Mouse (Mus musculus): Measurements from ENCODE around the gene Zdbf2. TPM values are rescaled to one million over a fixed set of nuclear protein-coding genes. Genes with fewer than 3 reads are reported as not detected.

Zdbf2 gene
- polyA plus RNA-seq, 1 experiment from 2014 or later, result 25.1 TPM

DNA sequence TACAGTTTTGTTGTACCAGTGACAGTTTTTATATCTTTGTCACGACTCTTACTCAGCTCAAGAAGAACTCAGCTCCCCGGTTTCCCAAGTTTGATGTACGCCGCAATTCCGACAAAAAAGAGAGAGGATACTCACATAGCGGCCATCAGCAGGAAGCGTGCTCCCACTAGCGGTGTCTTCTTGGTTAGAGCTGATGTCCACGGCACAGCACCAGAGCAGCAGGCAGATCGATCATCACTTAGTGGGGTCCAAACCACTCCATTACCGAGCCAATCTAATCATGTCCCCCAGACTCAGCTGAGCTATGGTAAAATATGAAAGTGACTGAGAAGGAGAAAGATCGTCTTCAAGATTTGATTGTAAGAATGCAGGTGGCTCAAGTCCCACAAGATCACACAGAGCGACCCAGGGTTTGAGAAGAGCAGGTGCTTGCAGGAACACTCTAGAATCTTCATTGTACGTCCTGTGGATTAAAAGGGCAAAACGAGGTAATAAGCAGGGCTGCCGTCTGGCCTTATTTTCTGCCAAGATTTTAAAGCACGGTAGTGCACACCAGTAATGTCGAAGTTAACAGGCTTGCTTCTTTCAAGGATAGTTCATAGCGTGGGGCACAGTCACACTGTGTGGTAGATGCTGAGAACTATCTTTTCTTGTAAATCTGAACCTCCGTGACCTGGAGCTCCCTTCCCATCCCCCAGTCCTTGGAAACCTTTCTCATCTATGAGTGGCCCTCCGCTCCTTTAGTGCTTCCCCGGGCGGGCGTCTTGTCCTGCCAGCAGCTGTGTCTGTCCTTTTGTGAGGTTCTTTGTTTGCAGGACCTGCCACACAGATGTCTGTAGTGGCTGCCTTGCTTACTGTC, 20.5 kb upstream of the Zdbf2 start:
- WGBS, result 29% methylated on average over 24 of the region's 24 CpGs
- peak overlapping the region; percentile 30; the same call in 1 of the 2 replicates for H3K4me3 ChIP-seq
- no peaks in the 10 kb centered on the region for H3K36me3 ChIP-seq (replicated peaks)
- peak overlapping the region; percentile 81 for H3K27ac ChIP-seq
- H3K27me3 ChIP-seq (ENCODE audit: poor library complexity, severe bottlenecking), result peaks cover 98% of the 10 kb centered on the region
- H3K9me3 ChIP-seq, result no peaks in the 10 kb centered on the region
- DNase-seq (ENCODE audit: extremely low spot score, low spot score), result no peak
- H3K4me1 ChIP-seq, result peaks cover 87% of the 10 kb centered on the region

DNA sequence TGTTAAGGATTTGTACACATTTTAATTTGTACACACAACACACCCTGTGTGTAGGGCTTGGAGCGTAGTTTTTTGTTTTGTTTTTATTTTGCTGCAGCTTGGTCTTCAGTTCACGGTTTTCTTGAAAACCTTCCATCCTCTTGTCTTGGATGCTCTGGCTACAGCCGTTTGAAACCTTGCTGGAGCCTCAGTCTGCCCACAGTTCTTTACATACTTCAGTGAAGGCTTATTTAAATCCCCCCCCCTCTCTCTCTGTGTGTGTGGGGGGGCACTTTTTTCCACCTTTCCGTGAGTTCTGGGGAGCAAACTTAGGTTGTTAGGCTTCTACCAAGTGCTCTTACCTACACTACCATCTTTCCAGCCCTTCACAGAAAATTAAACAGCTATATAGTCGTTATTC, 19.8 kb upstream of the Zdbf2 start:
- Histone ChIP-seq H3K9me3 (no peaks in the 10 kb centered on the region), H3K4me3 (peak overlapping the region; percentile 30; the same call in 1 of the 2 replicates), H3K27ac (peak overlapping the region; percentile 81), H3K4me1 (peaks cover 80% of the 10 kb centered on the region), H3K36me3 (replicated peaks) (no peaks in the 10 kb centered on the region), H3K27me3 (ENCODE audit: poor library complexity, severe bottlenecking) (peaks cover 98% of the 10 kb centered on the region)
- WGBS, result 27% methylated on average over 5 of the region's 5 CpGs
- no peak for DNase-seq (ENCODE audit: extremely low spot score, low spot score)

- no peak for DNase-seq (ENCODE audit: extremely low spot score, low spot score)
- H3K27ac ChIP-seq, result peak overlapping the region; percentile 37
- peaks cover 98% of the 10 kb centered on the region for H3K27me3 ChIP-seq (ENCODE audit: poor library complexity, severe bottlenecking)
- H3K36me3 ChIP-seq (replicated peaks), result no peaks in the 10 kb centered on the region
- H3K4me3 ChIP-seq, result no peak overlapping the region
- no peaks in the 10 kb centered on the region for H3K9me3 ChIP-seq
- H3K4me1 ChIP-seq, result peaks cover 62% of the 10 kb centered on the region
- WGBS, result 20% methylated on average over 4 of the region's 4 CpGs
Observed at GRCm38 (mm10) chr1:63255101-63255500, 18.0 kb upstream of the Zdbf2 start.

DNA sequence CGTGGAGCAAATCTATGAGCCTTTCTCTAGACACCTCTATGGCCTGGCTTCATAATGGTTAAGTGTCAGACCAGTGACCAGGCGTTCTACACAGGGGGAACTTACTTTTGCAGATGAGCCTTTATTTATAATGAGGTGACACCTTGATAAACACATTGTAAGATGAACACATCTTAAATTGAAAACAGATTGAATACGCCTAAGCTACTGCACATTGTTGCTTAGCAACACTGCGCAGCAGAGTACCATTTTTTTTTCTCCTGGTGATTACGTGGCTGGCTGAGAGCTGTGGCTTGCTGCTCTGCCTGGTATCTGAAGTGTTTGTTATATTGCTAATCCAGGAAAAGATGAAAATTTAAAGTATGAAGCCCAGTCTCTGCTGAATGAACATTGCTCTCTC, 17.0 kb upstream of the Zdbf2 start:
- WGBS, result 27% methylated on average over 5 of the region's 5 CpGs
- peak overlapping the region; percentile 37 for H3K27ac ChIP-seq
- H3K27me3 ChIP-seq (ENCODE audit: poor library complexity, severe bottlenecking), result peaks cover 98% of the 10 kb centered on the region

DNA sequence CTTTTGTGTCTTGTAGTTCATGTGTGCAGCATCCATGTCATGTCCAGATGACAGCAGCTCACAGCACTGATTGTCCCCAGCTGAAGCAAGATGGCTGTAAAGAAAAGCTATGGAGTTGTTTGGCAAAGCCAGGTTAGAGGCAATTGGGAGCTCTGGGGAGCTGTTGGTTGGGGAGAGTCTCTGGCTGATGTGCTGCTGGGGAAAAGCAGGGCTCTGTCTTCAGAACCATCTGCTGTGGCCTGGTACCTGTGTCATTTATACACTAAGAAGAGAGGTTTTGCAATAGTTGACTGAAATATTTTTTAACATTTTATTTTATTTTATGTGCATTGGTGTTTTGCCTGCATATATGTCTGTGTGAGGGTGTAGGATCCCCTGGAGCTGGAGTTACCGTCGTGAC, 14.6 kb upstream of the Zdbf2 start:
- no peak overlapping the region for H3K27ac ChIP-seq
- no peaks in the 10 kb centered on the region for H3K36me3 ChIP-seq (replicated peaks)
- WGBS, result 48% methylated on average over 2 of the region's 2 CpGs
- DNase-seq (ENCODE audit: extremely low spot score, low spot score), result no peak
- no peak overlapping the region for H3K4me3 ChIP-seq
- H3K9me3 ChIP-seq, result no peaks in the 10 kb centered on the region
- peaks cover 98% of the 10 kb centered on the region for H3K27me3 ChIP-seq (ENCODE audit: poor library complexity, severe bottlenecking)
- peaks cover 30% of the 10 kb centered on the region for H3K4me1 ChIP-seq

More for the DNA sequence above, 17.0 kb upstream of the Zdbf2 start:
- Histone ChIP-seq H3K4me3 (no peak overlapping the region), H3K4me1 (peaks cover 52% of the 10 kb centered on the region), H3K36me3 (replicated peaks) (no peaks in the 10 kb centered on the region), H3K9me3 (no peaks in the 10 kb centered on the region)
- DNase-seq (ENCODE audit: extremely low spot score, low spot score), result no peak

- 49% methylated on average over 11 of the region's 11 CpGs for WGBS
Observed at GRCm38 (mm10) chr1:63259271-63259830, 13.7 kb upstream of the Zdbf2 start.

DNA sequence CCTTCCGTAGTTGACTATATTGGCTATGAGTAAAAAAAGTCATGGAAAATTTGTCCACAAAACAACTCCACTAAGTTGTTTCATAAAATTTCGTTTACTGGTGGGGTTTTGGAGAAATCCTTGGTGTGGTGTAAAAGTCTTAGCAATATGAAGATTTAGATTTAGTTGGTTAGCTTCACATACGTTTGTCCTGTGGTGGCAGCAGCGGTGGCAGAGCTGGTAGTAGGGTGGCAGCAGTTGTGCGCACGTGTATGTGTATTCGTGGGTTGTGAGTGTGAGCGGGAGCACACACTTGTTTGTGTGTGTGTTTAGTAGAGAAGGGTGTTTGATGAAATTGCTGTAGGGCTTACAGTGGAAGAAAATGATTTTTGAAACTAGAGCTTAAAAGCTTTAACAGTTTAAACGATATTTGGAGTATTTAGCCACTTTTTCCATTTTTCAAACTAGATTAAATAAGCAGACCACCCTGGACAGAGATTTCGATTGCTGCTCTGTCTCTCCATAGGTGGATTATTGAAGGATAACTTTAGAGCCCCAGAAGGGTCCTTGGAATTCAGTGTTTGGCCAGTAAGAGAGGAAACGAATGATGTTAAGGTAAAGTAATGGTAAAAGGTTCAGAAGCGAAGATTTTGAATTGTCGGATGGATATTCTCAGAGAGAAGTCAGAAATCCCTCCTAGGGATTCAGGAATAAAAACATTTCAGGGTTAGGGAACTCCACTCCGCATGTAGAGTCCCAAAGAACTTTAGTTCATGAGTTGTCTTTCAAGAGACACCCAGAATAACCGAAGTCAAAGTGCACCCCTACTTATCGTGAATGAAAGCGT, 12.9 kb upstream of the Zdbf2 start:
- H3K4me3 ChIP-seq, result no peak overlapping the region
- no peaks in the 10 kb centered on the region for H3K9me3 ChIP-seq
- peaks cover 100% of the 10 kb centered on the region for H3K27me3 ChIP-seq (ENCODE audit: poor library complexity, severe bottlenecking)
- 45% methylated on average over 17 of the region's 17 CpGs for WGBS
- H3K36me3 ChIP-seq (replicated peaks), result no peaks in the 10 kb centered on the region
- no peak overlapping the region for H3K27ac ChIP-seq
- peaks cover 24% of the 10 kb centered on the region for H3K4me1 ChIP-seq
- no peak for DNase-seq (ENCODE audit: extremely low spot score, low spot score)

More at GRCm38 (mm10) chr1:63259271-63259830, 13.7 kb upstream of the Zdbf2 start:
- Histone ChIP-seq H3K36me3 (replicated peaks) (no peaks in the 10 kb centered on the region), H3K4me3 (no peak overlapping the region), H3K27me3 (ENCODE audit: poor library complexity, severe bottlenecking) (peaks cover 100% of the 10 kb centered on the region), H3K27ac (no peak overlapping the region), H3K4me1 (peaks cover 31% of the 10 kb centered on the region), H3K9me3 (no peaks in the 10 kb centered on the region)
- no peak for DNase-seq (ENCODE audit: extremely low spot score, low spot score)

GRCm38 (mm10) chr1:63260742-63261033, 12.4 kb upstream of the Zdbf2 start:
- 44% methylated on average over 5 of the region's 5 CpGs for WGBS
- H3K27ac ChIP-seq, result no peak overlapping the region
- peaks cover 100% of the 10 kb centered on the region for H3K27me3 ChIP-seq (ENCODE audit: poor library complexity, severe bottlenecking)
- DNase-seq (ENCODE audit: extremely low spot score, low spot score), result no peak
- H3K4me3 ChIP-seq, result no peak overlapping the region
- no peaks in the 10 kb centered on the region for H3K9me3 ChIP-seq
- H3K36me3 ChIP-seq (replicated peaks), result no peaks in the 10 kb centered on the region
- peaks cover 19% of the 10 kb centered on the region for H3K4me1 ChIP-seq

GRCm38 (mm10) chr1:63261041-63261590, 11.9 kb upstream of the Zdbf2 start:
- Histone ChIP-seq H3K4me1 (peaks cover 15% of the 10 kb centered on the region), H3K27me3 (ENCODE audit: poor library complexity, severe bottlenecking) (peaks cover 100% of the 10 kb centered on the region)
- WGBS, result 47% methylated on average over 17 of the region's 17 CpGs

GRCm38 (mm10) chr1:63263671-63264070, 9.4 kb upstream of the Zdbf2 start:
- WGBS, result 43% methylated on average over 11 of the region's 11 CpGs
- Histone ChIP-seq H3K27me3 (ENCODE audit: poor library complexity, severe bottlenecking) (peaks cover 100% of the 10 kb centered on the region), H3K4me3 (no peak overlapping the region), H3K9me3 (no peaks in the 10 kb centered on the region), H3K27ac (no peak overlapping the region), H3K36me3 (replicated peaks) (no peaks in the 10 kb centered on the region), H3K4me1 (peaks cover 6% of the 10 kb centered on the region)
- no peak for DNase-seq (ENCODE audit: extremely low spot score, low spot score)

More at GRCm38 (mm10) chr1:63261041-63261590, 11.9 kb upstream of the Zdbf2 start:
- Histone ChIP-seq H3K27ac (no peak overlapping the region), H3K4me3 (no peak overlapping the region), H3K9me3 (no peaks in the 10 kb centered on the region), H3K36me3 (replicated peaks) (no peaks in the 10 kb centered on the region)
- DNase-seq (ENCODE audit: extremely low spot score, low spot score), result no peak

DNA sequence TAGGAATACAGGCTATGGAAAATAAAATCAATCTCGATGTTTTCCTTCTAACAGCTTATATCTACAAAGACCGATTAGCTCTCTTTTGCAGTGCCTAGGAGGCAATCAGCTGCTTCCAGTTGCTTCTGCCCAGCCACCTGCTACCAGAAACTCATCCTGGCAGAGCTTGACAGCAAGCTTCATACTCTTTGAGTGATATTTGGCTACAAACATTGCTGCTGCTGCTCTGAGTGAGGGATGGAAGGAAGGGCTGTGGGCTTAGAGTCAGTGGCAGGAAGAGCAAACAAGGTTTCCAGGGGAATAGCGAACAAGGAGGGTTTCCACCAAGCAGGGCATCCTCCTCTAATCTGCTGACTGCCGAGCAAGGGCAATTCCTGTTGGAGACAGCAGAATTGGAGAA, 7.6 kb upstream of the Zdbf2 start:
- Histone ChIP-seq H3K9me3 (no peaks in the 10 kb centered on the region), H3K27me3 (ENCODE audit: poor library complexity, severe bottlenecking) (peaks cover 100% of the 10 kb centered on the region), H3K4me1 (peaks cover 6% of the 10 kb centered on the region), H3K4me3 (no peak overlapping the region), H3K27ac (no peak overlapping the region), H3K36me3 (replicated peaks) (no peaks in the 10 kb centered on the region)
- 53% methylated on average over 4 of the region's 4 CpGs for WGBS
- no peak for DNase-seq (ENCODE audit: extremely low spot score, low spot score)

GRCm38 (mm10) chr1:63266121-63266520, 6.9 kb upstream of the Zdbf2 start:
- Histone ChIP-seq H3K9me3 (no peaks in the 10 kb centered on the region), H3K36me3 (replicated peaks) (no peaks in the 10 kb centered on the region), H3K27me3 (ENCODE audit: poor library complexity, severe bottlenecking) (peaks cover 100% of the 10 kb centered on the region), H3K27ac (no peak overlapping the region), H3K4me1 (peaks cover 6% of the 10 kb centered on the region), H3K4me3 (no peak overlapping the region)
- 47% methylated on average over 12 of the region's 12 CpGs for WGBS
- DNase-seq (ENCODE audit: extremely low spot score, low spot score), result no peak
